Mouse (Mus musculus) CH12.LX (cell line): ENCODE data around the gene App. TPM values are rescaled to one million over a fixed set of nuclear protein-coding genes. Genes with fewer than 3 reads are reported as not detected.

Source experiments
- DNase-seq: peaks from one replicate; pipeline ENCODE4 v3.0.0-alpha.2; 2013; ENCODE audit errors: extremely low read depth
- H3K27ac ChIP-seq: 2 replicates; pipeline ENCODE4 v1.5.1; 2012; ENCODE audit warnings: low read depth, mild to moderate bottlenecking, control low read depth, moderate library complexity; ENCODE audit not compliant: insufficient read depth
- H3K27me3 ChIP-seq: replicated peaks from 2 replicates; pipeline ENCODE3; 2012; ENCODE audit warnings: inconsistent platforms
- H3K36me3 ChIP-seq, 2 experiments: replicated peaks in 1 of 2; 2 replicates each; pipeline versions ENCODE3 to v1.6.1; 2012; ENCODE audit warnings: inconsistent platforms in 1 of 2, low read length in 1 of 2, mild to moderate bottlenecking in 1 of 2, mixed read lengths in 1 of 2, moderate library complexity in 1 of 2; ENCODE audit not compliant: control insufficient read depth in 1 of 2, insufficient read depth in 1 of 2
- H3K4me1 ChIP-seq, 2 experiments: 2 replicates each; pipeline ENCODE4 v1.6.1; 2012; ENCODE audit warnings: inconsistent platforms in 1 of 2, moderate library complexity in 1 of 2; ENCODE audit not compliant: insufficient read depth in 2 of 2, control insufficient read depth in 1 of 2
- H3K4me2 ChIP-seq: 2 replicates; pipeline ENCODE4 v1.6.1; 2012; ENCODE audit warnings: low read depth, mild to moderate bottlenecking, control low read depth; ENCODE audit not compliant: poor library complexity, insufficient read depth, severe bottlenecking
- H3K4me3 ChIP-seq, 3 experiments: fragments of 150-350 bp in 1 of 3; sonication (generic) in 1 of 3; replicated peaks in 1 of 3; 2 replicates each; pipeline versions ENCODE3 to v1.5.1; 2011 to 2012; ENCODE audit warnings: low read depth in 2 of 3, low read length in 2 of 3, mild to moderate bottlenecking in 2 of 3, moderate library complexity in 2 of 3, control low read depth in 1 of 3, improper control_type of control experiment in 1 of 3, inconsistent platforms in 1 of 3, mixed read lengths in 1 of 3; ENCODE audit not compliant: poor library complexity in 1 of 3
- H3K79me2 ChIP-seq: replicated peaks from 2 replicates; pipeline ENCODE4 v1.6.1; 2012; ENCODE audit warnings: mild to moderate bottlenecking, moderate library complexity; ENCODE audit not compliant: control insufficient read depth, poor library complexity, insufficient read depth, severe bottlenecking; ENCODE audit errors: extremely low read depth
- H3K9ac ChIP-seq: 2 replicates; pipeline ENCODE4 v1.6.1; 2012; ENCODE audit warnings: low read depth, mild to moderate bottlenecking, control low read depth, moderate library complexity; ENCODE audit not compliant: insufficient read depth
- H3K9me3 ChIP-seq: replicated peaks from 2 replicates; pipeline ENCODE3; 2012; ENCODE audit warnings: low read length, inconsistent platforms, mixed read lengths
- BHLHE40 ChIP-seq: IDR thresholded peaks from 2 replicates; pipeline ENCODE4 v1.6.1; 2011; ENCODE audit warnings: mild to moderate bottlenecking, low read depth, low read length, improper control_type of control experiment
- CHD2 ChIP-seq: IDR thresholded peaks from 2 replicates; pipeline ENCODE4 v1.6.1; 2011; ENCODE audit warnings: low read length, improper control_type of control experiment
- CTCF ChIP-seq, 2 experiments: IDR thresholded peaks in 1 of 2; conservative IDR thresholded peaks in 1 of 2; 2 replicates each; pipeline ENCODE4 v1.5.1; 2011 to 2012; ENCODE audit warnings: low read depth in 2 of 2, low read length in 2 of 2, improper control_type of control experiment in 1 of 2, inconsistent platforms in 1 of 2, mild to moderate bottlenecking in 1 of 2, moderate library complexity in 1 of 2
- E2F4 ChIP-seq: IDR thresholded peaks from 2 replicates; pipeline ENCODE4 v1.6.1; 2011; ENCODE audit warnings: low read depth, low read length, improper control_type of control experiment; ENCODE audit not compliant: insufficient replicate concordance
- ELF1 ChIP-seq: IDR thresholded peaks from 2 replicates; pipeline ENCODE4 v1.6.1; 2014; ENCODE audit warnings: low read depth, mild to moderate bottlenecking, inconsistent platforms, low read length, improper control_type of control experiment
- EP300 ChIP-seq: IDR thresholded peaks from 2 replicates; pipeline ENCODE4 v1.6.1; 2011; ENCODE audit warnings: low read length, improper control_type of control experiment
- ETS1 ChIP-seq: conservative IDR thresholded peaks from 2 replicates; pipeline ENCODE4 v1.6.1; 2012; ENCODE audit warnings: low read depth, mild to moderate bottlenecking, inconsistent platforms, low read length, improper control_type of control experiment, moderate library complexity
- HCFC1 ChIP-seq: IDR thresholded peaks from 2 replicates; pipeline ENCODE4 v1.6.1; 2012; ENCODE audit warnings: low read depth, mild to moderate bottlenecking, inconsistent platforms, low read length, improper control_type of control experiment
- IRF4 ChIP-seq: IDR thresholded peaks from 2 replicates; pipeline ENCODE4 v1.6.1; 2014; ENCODE audit warnings: low read depth, mild to moderate bottlenecking, inconsistent platforms, low read length, improper control_type of control experiment
- JUN ChIP-seq: IDR thresholded peaks from 2 replicates; pipeline ENCODE4 v1.6.1; 2011; ENCODE audit warnings: low read depth, mild to moderate bottlenecking, low read length, improper control_type of control experiment, moderate library complexity; ENCODE audit not compliant: insufficient read depth
- JUND ChIP-seq: conservative IDR thresholded peaks from 2 replicates; pipeline ENCODE4 v1.6.1; 2011; ENCODE audit warnings: low read depth, low read length, improper control_type of control experiment
- KAT2A ChIP-seq: IDR thresholded peaks from 2 replicates; pipeline ENCODE4 v1.6.1; 2012; ENCODE audit warnings: low read length, improper control_type of control experiment, inconsistent platforms; ENCODE audit not compliant: insufficient replicate concordance
- MAFK ChIP-seq: IDR thresholded peaks from 2 replicates; pipeline ENCODE4 v1.6.1; 2011; ENCODE audit warnings: low read length, improper control_type of control experiment; ENCODE audit not compliant: insufficient replicate concordance
- MAX ChIP-seq: IDR thresholded peaks from 2 replicates; pipeline ENCODE4 v1.6.1; 2011; ENCODE audit warnings: low read length, improper control_type of control experiment
- MAZ ChIP-seq: IDR thresholded peaks from 2 replicates; pipeline ENCODE4 v1.6.1; 2012; ENCODE audit warnings: low read depth, mild to moderate bottlenecking, inconsistent platforms, low read length, improper control_type of control experiment, moderate library complexity
- MEF2A ChIP-seq: IDR thresholded peaks from 2 replicates; pipeline ENCODE4 v1.6.1; 2014; ENCODE audit warnings: low read depth, mild to moderate bottlenecking, inconsistent platforms, low read length, improper control_type of control experiment, borderline replicate concordance
- MXI1 ChIP-seq: IDR thresholded peaks from 2 replicates; pipeline ENCODE4 v1.6.1; 2011; ENCODE audit warnings: mild to moderate bottlenecking, low read depth, low read length, improper control_type of control experiment
- MYC ChIP-seq: IDR thresholded peaks from 2 replicates; pipeline ENCODE4 v1.6.1; 2011; ENCODE audit warnings: low read depth, mild to moderate bottlenecking, improper control_type of control experiment, low read length
- NRF1 ChIP-seq: IDR thresholded peaks from 2 replicates; pipeline ENCODE4 v1.6.1; 2014; ENCODE audit warnings: low read depth, mild to moderate bottlenecking, inconsistent platforms, low read length, improper control_type of control experiment, moderate library complexity
- POLR2A ChIP-seq: IDR thresholded peaks from 2 replicates; pipeline ENCODE4 v1.6.1; 2011; ENCODE audit warnings: low read depth, mild to moderate bottlenecking, improper control_type of control experiment, low read length
- POLR2AphosphoS2 ChIP-seq: IDR thresholded peaks from 2 replicates; pipeline ENCODE4 v1.6.1; 2011; ENCODE audit warnings: low read depth, low read length, improper control_type of control experiment
- RCOR1 ChIP-seq: conservative IDR thresholded peaks from 2 replicates; pipeline ENCODE4 v1.6.1; 2012; ENCODE audit warnings: low read depth, mild to moderate bottlenecking, inconsistent platforms, low read length, improper control_type of control experiment
- SIN3A ChIP-seq: IDR thresholded peaks from 2 replicates; pipeline ENCODE4 v1.6.1; 2012; ENCODE audit warnings: low read length, improper control_type of control experiment, inconsistent platforms
- SMC3 ChIP-seq: IDR thresholded peaks from 2 replicates; pipeline ENCODE4 v1.6.1; 2011; ENCODE audit warnings: low read depth, low read length, improper control_type of control experiment
- TBP ChIP-seq: conservative IDR thresholded peaks from 2 replicates; pipeline ENCODE4 v1.6.1; 2011; ENCODE audit warnings: low read depth, low read length, improper control_type of control experiment
- TCF12 ChIP-seq: IDR thresholded peaks from 2 replicates; pipeline ENCODE4 v1.6.1; 2014; ENCODE audit warnings: low read depth, mild to moderate bottlenecking, inconsistent platforms, low read length, improper control_type of control experiment
- UBTF ChIP-seq: IDR thresholded peaks from 2 replicates; pipeline ENCODE4 v1.6.1; 2012; ENCODE audit warnings: low read depth, mild to moderate bottlenecking, inconsistent platforms, low read length, improper control_type of control experiment, moderate library complexity
- USF2 ChIP-seq: conservative IDR thresholded peaks from 2 replicates; pipeline ENCODE4 v1.6.1; 2011; ENCODE audit warnings: low read depth, low read length, improper control_type of control experiment
- ZC3H11A ChIP-seq: IDR thresholded peaks from 2 replicates; pipeline ENCODE4 v1.6.1; 2012; ENCODE audit warnings: low read depth, mild to moderate bottlenecking, inconsistent platforms, low read length, improper control_type of control experiment
- ZMIZ1 ChIP-seq: IDR thresholded peaks from 2 replicates; pipeline ENCODE4 v1.6.1; 2012; ENCODE audit warnings: low read depth, mild to moderate bottlenecking, inconsistent platforms, low read length, improper control_type of control experiment
- ZNF384 ChIP-seq: IDR thresholded peaks from 2 replicates; pipeline ENCODE4 v1.6.1; 2012; ENCODE audit warnings: low read depth, low read length, improper control_type of control experiment, inconsistent platforms
- dilution Hi-C: fragments of 300-500 bp; cut with MboI; formaldehyde crosslinking; loops from 2 replicates; pipeline ENCODE4 v1.14.3; 2020; ENCODE audit warnings: low sequenced_read_pairs; ENCODE audit not compliant: extremely low pct_unique_long_range_greater_than_20kb, extremely low pct_ligation_motif_present
- in situ Hi-C: fragments of 300-500 bp; cut with MboI; formaldehyde crosslinking; loops from 3 replicates; pipeline ENCODE4 v1.14.3; 2019; ENCODE audit warnings: low sequenced_read_pairs, low pct_ligation_motif_present, low pct_unique_long_range_greater_than_20kb, mixed read lengths
- polyA plus RNA-seq: library from polyadenylated mRNA; unstranded; fragments of >175 nt; gene quantifications from 2 replicates; pipeline ENCODE4 v1.2.1, GENCODE M21; 2012; ENCODE audit warnings: low read depth; ENCODE audit not compliant: insufficient read length
- total RNA-seq, 2 experiments: library from RNA; depleted of rRNA; stranded (reverse); fragments of 300-350 nt in 1 of 2; fragments of >200 nt in 1 of 2; gene quantifications; 2 replicates each; pipeline ENCODE4 v1.2.3; 2012 to 2014

Gene App
- total and polyA plus RNA-seq, 3 experiments: 31.1 to 99.2 (median 84.1) TPM

DNA sequence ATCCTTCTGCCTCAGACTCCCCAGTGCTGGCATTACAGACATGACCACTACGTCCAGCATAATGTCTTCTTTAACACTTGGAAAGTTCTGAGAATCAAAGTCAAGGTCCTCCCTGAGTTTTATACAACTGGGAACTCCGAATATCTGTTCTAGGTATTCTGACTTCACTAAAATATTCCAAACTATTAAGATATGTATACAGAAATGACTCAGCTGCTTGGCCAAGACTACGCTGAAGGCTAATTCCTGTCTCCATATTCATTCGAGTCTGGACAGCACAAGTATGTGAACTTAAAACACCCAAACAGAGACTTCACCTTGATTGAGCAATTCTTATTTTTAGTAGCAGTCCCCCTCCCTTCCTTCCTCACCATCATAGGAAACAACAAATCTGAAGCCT lies 32.2 kb downstream of the App start:
- in situ Hi-C loops (no loop called here), dilution Hi-C loops (no loop called here)
- no peak for TF ChIP-seq TBP
- peak; percentile 91 for TF ChIP-seq JUN
- no peak for TF ChIP-seq MAX
- peak; percentile 93 for TF ChIP-seq JUND
- TF ChIP-seq ELF1: 0 out of 2 replicates have a peak, but pooled peaks have one; percentile 12
- 0 out of 2 replicates have a peak, but pooled peaks have one; percentile 19 for TF ChIP-seq HCFC1
- peak; percentile 76 for TF ChIP-seq ETS1
- peak; percentile 52 for TF ChIP-seq BHLHE40
- peak; percentile 87 for TF ChIP-seq MEF2A
- TF ChIP-seq MAZ: peak; percentile 64; the same call in 1 of the 2 replicates
- TF ChIP-seq USF2: no peak
- 0 out of 2 replicates have a peak, but pooled peaks have one; percentile 20 for TF ChIP-seq CHD2
- peak; percentile 96 for TF ChIP-seq IRF4
- TF ChIP-seq ZMIZ1: no peak
- TF ChIP-seq TCF12: peak; percentile 51; the same call in 1 of the 2 replicates
- TF ChIP-seq RCOR1: peak; percentile 84
- TF ChIP-seq EP300: peak; percentile 92
- Histone ChIP-seq H3K9me3 (peaks cover 9% of the 10 kb centered on the region), H3K9ac (peak overlapping the region; percentile 45), H3K79me2 (peaks cover 16% of the 10 kb centered on the region), H3K4me2 (peak overlapping the region; percentile 90), H3K4me1 (peaks cover 16 to 56% of the 10 kb centered on the region in 2 experiments), H3K27me3 (no peaks in the 10 kb centered on the region), H3K27ac (no peak overlapping the region), H3K4me3 (no peak overlapping the region), H3K36me3 (peaks cover 0 to 20% of the 10 kb centered on the region in 2 experiments)
- DNase-seq: no peak

GRCm38 (mm10) chr16:85139178-85139604 lies 34.4 kb downstream of the App start:
- H3K4me1 ChIP-seq: peaks cover 16 to 56% of the 10 kb centered on the region in 2 experiments
- DNase-seq: no peak
- peak overlapping the region; percentile 18 for H3K4me2 ChIP-seq
- peak overlapping the region; percentile 85 for H3K27ac ChIP-seq
- peak overlapping the region in 1 of 3 experiments; percentile 4 for H3K4me3 ChIP-seq
- peaks cover 16% of the 10 kb centered on the region for H3K79me2 ChIP-seq
- H3K9me3 ChIP-seq: no peaks in the 10 kb centered on the region
- in situ Hi-C loops: no loop called here
- H3K9ac ChIP-seq: peak overlapping the region; percentile 52
- H3K36me3 ChIP-seq: peaks cover 0 to 11% of the 10 kb centered on the region in 2 experiments
- dilution Hi-C loops: no loop called here
- no peaks in the 10 kb centered on the region for H3K27me3 ChIP-seq
- TF ChIP-seq MXI1 (peak; percentile 60; the same call in 1 of the 2 replicates), NRF1 (peak; percentile 72), TCF12 (peak; percentile 24; the same call in 1 of the 2 replicates), POLR2A (peak; percentile 75), RCOR1 (no peak), ETS1 (peak; percentile 68), E2F4 (no peak), TBP (peak; percentile 69), ZNF384 (peak; percentile 4; the same call in 1 of the 2 replicates), SMC3 (no peak), CTCF (conservative IDR thresholded peaks at IDR 0.05 in 1 of 2, IDR thresholded peaks at IDR 0.05 in 1 of 2; ENCODE audit: low read depth in 2 of 2, low read length in 2 of 2) (no peak), EP300 (peak; percentile 19), JUND (peak; percentile 89), MAZ (0 out of 2 replicates have a peak, but pooled peaks have one; percentile 62), UBTF (no peak), POLR2AphosphoS2 (peak; percentile 54; the same call in 1 of the 2 replicates), MYC (0 out of 2 replicates have a peak, but pooled peaks have one; percentile 14), MAFK (no peak), KAT2A (no peak), ZC3H11A (no peak), SIN3A (peak; percentile 56; the same call in 1 of the 2 replicates)
